Mouse (Mus musculus) intestine, embryonic 16.5 days (tissue): ENCODE measurements around the gene Il17rd. TPM values are rescaled to one million over a fixed set of nuclear protein-coding genes. Genes with fewer than 3 reads are reported as not detected.

Source experiments
- ATAC-seq: fragments of 200-750 bp; cut with Nextera tagmentation; 2 replicates; pipeline ENCODE4 v1.8.0; 2017; ENCODE audit warnings: moderate TSS enrichment, moderate library complexity
- H3K27ac ChIP-seq: fragments of 300-500 bp; sonication (generic); 2 replicates; pipeline ENCODE4 v1.5.1; 2014; ENCODE audit warnings: mild to moderate bottlenecking, low read length
- H3K27me3 ChIP-seq: fragments of 300-500 bp; sonication (generic); replicated peaks from 2 replicates; pipeline ENCODE4 v1.6.1; 2014; ENCODE audit warnings: low read length, control low read depth, mixed read lengths; ENCODE audit not compliant: control insufficient read depth, insufficient read depth
- H3K36me3 ChIP-seq: fragments of 300-500 bp; sonication (generic); 2 replicates; pipeline ENCODE4 v1.6.1; 2014; ENCODE audit warnings: low read length, control low read depth; ENCODE audit not compliant: control insufficient read depth, insufficient read depth
- H3K4me1 ChIP-seq: fragments of 300-500 bp; sonication (generic); 2 replicates; pipeline ENCODE4 v1.6.1; 2014; ENCODE audit warnings: low read length, control low read depth, mixed read lengths; ENCODE audit not compliant: control insufficient read depth, insufficient read depth
- H3K4me2 ChIP-seq: fragments of 300-500 bp; sonication (generic); 2 replicates; pipeline ENCODE4 v1.6.1; 2014; ENCODE audit warnings: low read depth, low read length, control low read depth
- H3K4me3 ChIP-seq: fragments of 300-500 bp; sonication (generic); 2 replicates; pipeline ENCODE4 v1.5.1; 2014; ENCODE audit warnings: mild to moderate bottlenecking, low read length
- H3K9ac ChIP-seq: fragments of 300-500 bp; sonication (generic); 2 replicates; pipeline ENCODE4 v1.6.1; 2014; ENCODE audit warnings: low read depth, low read length
- H3K9me3 ChIP-seq: fragments of 300-500 bp; sonication (generic); 2 replicates; pipeline ENCODE4 v1.6.1; 2016; ENCODE audit warnings: low read length, control low read depth; ENCODE audit not compliant: control insufficient read depth
- WGBS: fragments of 180-500 bp; shearing (Covaris S2); extraction: QIAGEN DNeasy Blood & Tissue Kit; methylation state at CpG from one replicate; pipeline ENCODE4 v1.1.7; 2014; 5-methylcytosine and 5-hydroxymethylcytosine counted together
- polyA plus RNA-seq: library from polyadenylated mRNA; unstranded; fragments of >200 nt; fragmentation: Nextera tagmentation; extraction: Ambion mirVana; gene quantifications from 2 replicates; pipeline ENCODE4 v1.2.1, GENCODE M21; 2015

The Il17rd gene
- polyA plus RNA-seq, 1 experiment from 2014 or later, result 1.4 TPM

DNA sequence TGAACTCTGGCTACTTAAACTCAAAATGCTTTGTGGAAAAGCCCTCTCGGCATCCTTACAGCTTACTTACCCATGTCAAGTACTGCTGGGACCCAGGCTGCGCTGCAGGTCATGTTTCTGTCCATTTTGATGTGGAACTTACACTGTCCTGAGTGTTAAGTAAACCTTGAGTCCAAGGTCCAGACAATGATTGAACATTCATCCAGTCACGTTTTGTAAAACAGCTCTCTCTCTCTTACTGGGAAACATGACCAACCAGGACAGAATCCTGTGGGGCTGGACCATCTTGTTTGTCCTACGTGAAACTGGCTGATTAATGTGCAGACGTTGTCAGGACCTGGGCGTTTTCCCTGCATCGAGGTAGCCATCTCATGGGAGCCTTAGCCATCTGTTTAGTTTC is 63.0 kb downstream of the Il17rd start:
- no peak overlapping the region for H3K27ac ChIP-seq
- no peak overlapping the region for H3K4me3 ChIP-seq
- no peaks in the 10 kb centered on the region for H3K27me3 ChIP-seq
- no peak overlapping the region for H3K4me2 ChIP-seq
- H3K9ac ChIP-seq, result no peak overlapping the region
- H3K36me3 ChIP-seq, result no peaks in the 10 kb centered on the region
- WGBS, result 37% methylated on average over 7 of the region's 7 CpGs
- H3K9me3 ChIP-seq, result no peaks in the 10 kb centered on the region
- H3K4me1 ChIP-seq, result no peaks in the 10 kb centered on the region
- peak; percentile 54; the same call in 1 of the 2 replicates for ATAC-seq

- H3K36me3 ChIP-seq, result no peaks in the 10 kb centered on the region
- no peak overlapping the region for H3K4me2 ChIP-seq
- 0 out of 2 replicates have a peak overlapping the region, but pooled peaks have one; percentile 6 for H3K27ac ChIP-seq
- H3K4me1 ChIP-seq, result no peaks in the 10 kb centered on the region
- H3K9me3 ChIP-seq, result no peaks in the 10 kb centered on the region
- 66% methylated on average over 6 of the region's 6 CpGs for WGBS
- no peak overlapping the region for H3K9ac ChIP-seq
- no peaks in the 10 kb centered on the region for H3K27me3 ChIP-seq
- ATAC-seq, result 0 out of 2 replicates have a peak, but pooled peaks have one; percentile 50
- H3K4me3 ChIP-seq, result no peak overlapping the region
These were observed 64.0 kb downstream of the Il17rd start for GRCm38 (mm10) chr14:27102720-27103119.

- WGBS, result 64% methylated on average over 12 of the region's 12 CpGs
- peak overlapping the region; percentile 53 for H3K27ac ChIP-seq
- ATAC-seq, result no peak
These were observed 67.2 kb downstream of the Il17rd start for GRCm38 (mm10) chr14:27105731-27106457.

DNA sequence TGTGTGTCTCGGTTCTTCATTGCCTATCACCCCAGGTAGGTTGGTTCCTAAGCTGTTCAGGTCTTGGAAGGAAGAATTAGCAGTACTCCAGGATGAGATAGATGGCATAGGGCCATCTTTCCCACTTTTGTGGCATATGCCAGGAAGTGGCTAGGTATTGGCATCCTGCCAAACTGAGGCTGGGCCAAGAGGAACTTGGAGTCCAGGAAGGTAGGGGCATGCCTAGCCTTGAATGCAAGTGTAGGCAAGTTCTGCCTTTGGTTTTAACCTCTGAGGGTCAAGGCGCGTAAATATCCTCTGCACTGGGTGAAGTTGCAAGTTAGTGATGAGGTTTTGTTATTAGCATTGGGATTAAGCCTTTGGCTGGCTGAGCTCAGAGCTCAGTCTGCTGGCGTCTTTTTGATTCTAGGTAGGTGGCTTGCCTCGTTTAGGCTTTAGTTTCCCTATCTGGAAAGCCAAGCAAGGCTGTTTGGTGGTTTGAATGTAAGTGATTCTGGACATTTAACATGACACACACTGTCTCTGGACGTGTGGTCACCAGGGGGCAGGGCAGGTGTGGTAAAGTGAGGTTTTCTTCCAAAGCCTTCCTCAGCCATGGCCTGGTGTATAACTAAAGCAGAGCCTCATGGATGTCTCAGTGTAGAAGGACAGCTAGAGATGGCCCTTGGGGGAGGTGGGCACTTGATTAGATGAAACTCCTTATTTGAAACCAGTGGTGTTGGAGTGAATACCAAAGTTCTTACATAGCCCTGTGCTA is 70.2 kb downstream of the Il17rd start:
- Histone ChIP-seq H3K4me2 (no peak overlapping the region), H3K9ac (no peak overlapping the region), H3K9me3 (no peaks in the 10 kb centered on the region), H3K4me1 (no peaks in the 10 kb centered on the region), H3K36me3 (no peaks in the 10 kb centered on the region), H3K27ac (no peak overlapping the region), H3K4me3 (no peak overlapping the region), H3K27me3 (no peaks in the 10 kb centered on the region)
- no peak for ATAC-seq
- WGBS, result 68% methylated on average over 6 of the region's 6 CpGs

More at GRCm38 (mm10) chr14:27105731-27106457, 67.2 kb downstream of the Il17rd start:
- H3K4me1 ChIP-seq, result no peaks in the 10 kb centered on the region
- no peaks in the 10 kb centered on the region for H3K36me3 ChIP-seq
- H3K27me3 ChIP-seq, result no peaks in the 10 kb centered on the region
- no peak overlapping the region for H3K4me2 ChIP-seq
- H3K4me3 ChIP-seq, result no peak overlapping the region
- no peaks in the 10 kb centered on the region for H3K9me3 ChIP-seq
- no peak overlapping the region for H3K9ac ChIP-seq

DNA sequence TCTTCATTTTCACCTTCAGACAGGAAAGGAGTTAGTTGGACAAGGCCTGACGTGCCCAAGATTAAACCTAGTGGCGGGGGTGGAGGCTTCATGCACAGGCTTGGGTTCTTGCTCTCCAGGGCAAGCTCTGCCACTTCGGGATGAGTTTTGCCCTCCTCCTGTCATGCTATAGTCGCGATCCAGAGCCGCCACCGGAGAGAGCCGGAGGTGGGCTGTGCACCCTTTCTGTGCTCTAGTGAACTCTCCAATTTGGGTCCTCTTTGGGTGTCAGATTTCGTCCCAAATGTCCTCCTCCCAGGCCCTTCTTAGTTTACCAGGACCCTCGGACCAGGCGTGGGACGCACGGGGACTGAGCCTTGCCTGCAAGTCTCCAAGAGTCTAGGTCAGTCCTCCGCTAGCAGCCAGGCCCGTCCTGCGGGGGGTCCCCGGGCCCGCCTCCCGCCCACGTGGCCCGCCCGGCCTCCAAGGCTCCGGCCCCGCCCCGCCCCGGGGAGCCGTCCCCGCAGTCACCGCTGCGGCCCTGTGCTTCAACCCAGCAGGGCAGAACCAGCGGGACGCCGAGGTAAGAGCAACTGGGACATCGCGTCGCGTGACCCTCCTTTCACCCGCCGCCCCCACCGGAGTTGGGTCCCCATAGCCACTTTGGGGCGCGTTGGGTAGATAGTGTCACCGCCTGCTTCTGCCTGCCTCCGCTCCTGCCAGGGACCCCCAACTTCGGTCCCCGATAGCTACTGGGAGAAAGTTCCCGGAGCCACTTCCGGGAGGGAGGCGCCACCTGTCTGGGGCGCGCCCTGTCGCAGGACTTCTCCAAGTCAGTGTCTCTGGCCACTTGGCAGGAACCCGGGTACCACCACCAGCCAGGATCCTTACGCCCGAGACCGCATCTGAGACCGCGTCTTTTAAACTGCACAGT is 75.9 kb downstream of the Il17rd start, which contains the start of gene Arhgef3:
Arhgef3 (plus strand) TSS at position 538 of the 913 bp plus-strand sequence.
- H3K9ac ChIP-seq, result peak within 1 kb of the TSS; percentile 75
- no peaks in the 10 kb centered on the region for H3K36me3 ChIP-seq
- no peaks in the 10 kb centered on the region for H3K9me3 ChIP-seq
- H3K4me2 ChIP-seq, result peak within 1 kb of the TSS; percentile 97
- H3K27me3 ChIP-seq, result 0 out of 2 replicates have a peak, but pooled peaks cover 2% of the 10 kb centered on the region
- H3K27ac ChIP-seq, result no peak within 1 kb of the TSS
- peak; percentile 92 for ATAC-seq
- no peaks in the 10 kb centered on the region for H3K4me1 ChIP-seq
- peak within 1 kb of the TSS; percentile 66 for H3K4me3 ChIP-seq
- 1% methylated on average over 57 of the region's 58 CpGs for WGBS

GRCm38 (mm10) chr14:27115275-27115660 is 76.5 kb downstream of the Il17rd start:
- Histone ChIP-seq H3K4me2 (peak overlapping the region; percentile 97), H3K4me1 (no peaks in the 10 kb centered on the region), H3K4me3 (peak overlapping the region; percentile 66), H3K36me3 (no peaks in the 10 kb centered on the region), H3K9me3 (no peaks in the 10 kb centered on the region), H3K9ac (peak overlapping the region; percentile 75), H3K27ac (no peak overlapping the region), H3K27me3 (0 out of 2 replicates have a peak, but pooled peaks cover 2% of the 10 kb centered on the region)
- ATAC-seq, result no peak; the same call in 1 of the 2 replicates
- 15% methylated on average over 11 of the region's 11 CpGs for WGBS

DNA sequence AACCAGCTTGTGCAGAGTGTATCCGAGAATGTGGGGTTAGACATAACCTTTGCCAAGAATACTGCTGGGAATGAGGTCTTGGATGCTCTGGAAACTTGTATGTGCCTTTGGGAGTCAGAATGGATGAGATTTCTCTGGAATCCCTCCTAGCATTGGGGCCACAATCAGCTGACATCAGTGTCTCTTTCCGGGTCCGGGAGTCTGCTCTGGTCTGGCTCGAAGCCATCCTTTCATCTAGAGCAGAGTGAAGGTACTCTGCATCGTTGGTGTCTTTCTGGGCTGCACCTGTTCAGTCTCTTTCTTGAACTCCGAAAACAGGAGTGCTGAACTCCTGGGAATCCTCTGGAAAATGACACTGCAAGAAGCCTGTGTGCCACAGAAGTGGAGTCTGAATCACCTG is 77.2 kb downstream of the Il17rd start:
- ATAC-seq, result no peak
- 0 out of 2 replicates have a peak, but pooled peaks cover 2% of the 10 kb centered on the region for H3K27me3 ChIP-seq
- H3K9ac ChIP-seq, result no peak overlapping the region
- H3K27ac ChIP-seq, result no peak overlapping the region
- H3K4me2 ChIP-seq, result no peak overlapping the region; the same call in 1 of the 2 replicates
- peak overlapping the region; percentile 66; the same call in 1 of the 2 replicates for H3K4me3 ChIP-seq
- no peaks in the 10 kb centered on the region for H3K36me3 ChIP-seq
- WGBS, result 64% methylated on average over 6 of the region's 6 CpGs
- no peaks in the 10 kb centered on the region for H3K9me3 ChIP-seq
- no peaks in the 10 kb centered on the region for H3K4me1 ChIP-seq

DNA sequence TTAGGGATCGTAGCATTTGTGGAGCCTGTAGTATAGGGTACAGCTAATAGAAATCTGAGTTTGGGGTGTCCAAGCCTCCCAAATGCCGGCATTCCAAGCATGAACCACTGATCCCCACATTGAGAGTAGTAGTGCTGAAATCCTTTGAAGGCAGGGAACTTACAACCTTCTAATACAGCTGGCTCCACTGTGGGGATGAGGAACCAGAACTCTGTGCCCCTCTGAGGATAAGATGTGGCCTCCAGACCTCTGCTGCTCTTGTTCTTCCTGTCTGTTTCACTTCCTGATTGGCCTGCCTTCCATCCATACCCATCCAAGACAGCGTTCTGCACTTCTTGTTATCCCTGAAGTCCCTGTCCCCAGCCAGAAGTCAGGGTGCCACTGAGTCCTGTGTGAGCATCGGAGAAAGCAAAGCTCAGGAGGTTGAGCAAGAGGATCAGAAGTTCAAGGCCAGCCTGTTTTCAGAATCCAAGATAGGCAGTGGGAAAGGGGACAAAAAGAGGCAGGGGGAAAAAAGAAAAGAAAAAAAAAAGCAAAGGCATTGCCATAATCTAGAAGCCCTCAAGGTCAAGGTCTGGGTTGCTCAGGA is 77.9 kb downstream of the Il17rd start:
- no peak overlapping the region for H3K9ac ChIP-seq
- ATAC-seq, result no peak
- 68% methylated on average over 4 of the region's 4 CpGs for WGBS
- no peaks in the 10 kb centered on the region for H3K9me3 ChIP-seq
- no peak overlapping the region for H3K4me2 ChIP-seq
- no peaks in the 10 kb centered on the region for H3K36me3 ChIP-seq
- no peak overlapping the region for H3K4me3 ChIP-seq
- H3K27ac ChIP-seq, result no peak overlapping the region
- H3K4me1 ChIP-seq, result no peaks in the 10 kb centered on the region
- 0 out of 2 replicates have a peak, but pooled peaks cover 2% of the 10 kb centered on the region for H3K27me3 ChIP-seq
